Mouse (Mus musculus) cerebellum, adult 2 months (tissue): ENCODE data around the gene Rsu1.

Experiments used
- CTCF ChIP-seq: fragments of 200-500 bp; IDR thresholded peaks from 2 replicates; pipeline ENCODE4 v1.5.1; 2011; ENCODE audit warnings: low read depth, mild to moderate bottlenecking, control low read depth, low read length, moderate library complexity, borderline replicate concordance; ENCODE audit not compliant: insufficient read depth
- POLR2A ChIP-seq: fragments of 200-500 bp; IDR thresholded peaks from 2 replicates; pipeline ENCODE4 v1.6.1; 2011; ENCODE audit warnings: low read length, control low read depth, borderline replicate concordance; ENCODE audit not compliant: insufficient read depth

DNA sequence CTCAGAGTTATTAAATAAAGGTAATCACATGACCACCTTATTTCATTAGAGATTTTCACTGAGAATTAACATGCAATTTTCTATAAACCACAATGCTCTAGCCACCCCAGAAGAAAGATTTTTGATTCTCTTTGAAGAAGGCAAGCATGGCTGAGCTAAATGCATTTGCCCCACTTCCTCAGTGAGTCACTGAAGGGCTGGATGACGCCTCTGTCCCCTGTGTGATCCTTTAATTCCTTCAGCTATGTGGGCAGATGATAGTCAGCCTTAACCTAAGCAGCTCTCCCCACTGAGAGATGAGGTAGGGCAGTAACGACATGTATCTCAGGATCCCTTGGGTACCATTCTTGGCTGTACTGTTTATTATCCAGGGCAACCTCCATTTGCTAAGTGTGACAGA, 190.7 kb downstream of the Rsu1 start:
- TF ChIP-seq CTCF (no peak), POLR2A (no peak)
